Mouse (Mus musculus) spleen, postnatal 36 days (tissue): ENCODE data around the gene Tbx19.

ENCODE experiments used
- DNase-seq, 2 experiments: peaks; one replicate each; pipeline ENCODE4 v3.0.0; 2022; ENCODE audit warnings: low spot score in 2 of 2, mixed read lengths in 1 of 2

Tbx19 gene

GRCm38 (mm10) chr1:165160723-165161405 lies at the start of gene Tbx19:
Gene Tbx19 (minus strand): TSS chr1:165160773.
- peak in 1 of 2 experiments; percentile 7 for DNase-seq

- DNase-seq, result no peak
Measured at GRCm38 (mm10) chr1:165205591-165205990, 45.0 kb upstream of the Tbx19 start.

GRCm38 (mm10) chr1:165203488-165204035 lies 43.0 kb upstream of the Tbx19 start:
- no peak for DNase-seq

GRCm38 (mm10) chr1:165201445-165202012 lies 41.0 kb upstream of the Tbx19 start:
- DNase-seq, result no peak

- DNase-seq, result no peak
Measured at GRCm38 (mm10) chr1:165200748-165201147, 40.2 kb upstream of the Tbx19 start.

DNA sequence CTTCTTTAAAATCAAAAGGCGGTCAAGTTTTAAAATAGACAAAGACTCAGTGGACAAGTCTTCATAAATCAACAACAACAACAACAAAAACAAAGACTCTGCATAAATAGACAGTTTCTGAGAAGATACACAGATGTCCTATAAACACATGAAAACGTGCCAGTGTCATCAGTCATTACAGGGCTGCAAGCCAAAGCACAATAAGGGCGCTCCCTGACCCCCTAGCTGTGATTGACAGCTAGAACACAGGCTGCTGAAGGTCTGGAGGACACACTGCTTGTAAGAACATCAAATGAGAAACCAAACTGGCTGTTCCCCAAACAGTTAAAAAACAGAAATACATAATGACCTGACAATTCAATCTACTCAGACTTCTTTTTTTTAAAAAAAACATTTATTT lies 39.1 kb upstream of the Tbx19 start:
- no peak for DNase-seq

GRCm38 (mm10) chr1:165198951-165199350 lies 38.4 kb upstream of the Tbx19 start:
- DNase-seq, result no peak

DNA sequence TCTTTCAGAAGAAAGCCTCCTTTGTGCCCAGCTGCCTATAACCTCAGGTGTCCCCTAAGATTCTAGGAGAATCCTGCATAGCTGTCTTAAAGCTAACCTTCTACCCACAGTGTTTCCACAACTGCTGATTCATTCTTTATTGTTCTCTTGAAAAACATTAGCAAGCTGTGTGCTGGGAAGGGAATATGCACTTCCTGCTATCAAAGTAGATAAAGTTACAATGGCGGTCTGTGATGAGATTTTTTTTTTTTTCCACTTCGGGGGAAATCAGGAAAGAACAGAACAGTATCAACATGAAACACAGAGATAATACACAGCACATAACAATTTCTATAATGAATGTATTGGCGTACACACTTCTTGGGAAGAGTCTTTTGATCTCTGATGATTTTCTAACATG lies 37.3 kb upstream of the Tbx19 start:
- DNase-seq, result no peak

DNA sequence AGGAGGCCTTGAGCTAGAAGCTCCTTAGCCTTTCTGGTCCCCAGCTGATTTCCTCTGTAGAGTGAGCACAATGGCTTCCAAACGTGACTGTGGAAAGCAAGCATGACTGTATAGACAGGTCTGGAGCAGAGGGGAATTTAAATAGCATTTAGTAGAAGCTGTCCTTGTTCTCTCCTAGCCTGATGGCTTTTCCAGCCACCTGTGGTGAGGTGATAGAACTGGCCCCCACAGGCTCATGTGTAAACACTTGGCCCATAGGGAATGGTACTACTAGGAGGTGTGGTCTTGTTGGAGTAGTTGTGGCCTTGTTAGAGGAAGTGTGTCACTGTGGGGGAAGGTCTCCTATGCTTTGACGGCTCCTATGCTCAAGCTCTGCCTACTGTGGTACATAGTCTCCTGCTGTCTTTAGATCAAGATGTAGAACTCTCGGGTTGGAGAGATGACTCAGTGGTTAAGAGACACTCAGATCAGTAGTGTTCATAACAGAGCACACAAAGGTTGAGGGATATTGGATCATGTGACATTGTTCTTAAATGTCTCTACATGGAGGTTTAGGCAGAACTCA lies 34.9 kb upstream of the Tbx19 start:
- no peak for DNase-seq

DNA sequence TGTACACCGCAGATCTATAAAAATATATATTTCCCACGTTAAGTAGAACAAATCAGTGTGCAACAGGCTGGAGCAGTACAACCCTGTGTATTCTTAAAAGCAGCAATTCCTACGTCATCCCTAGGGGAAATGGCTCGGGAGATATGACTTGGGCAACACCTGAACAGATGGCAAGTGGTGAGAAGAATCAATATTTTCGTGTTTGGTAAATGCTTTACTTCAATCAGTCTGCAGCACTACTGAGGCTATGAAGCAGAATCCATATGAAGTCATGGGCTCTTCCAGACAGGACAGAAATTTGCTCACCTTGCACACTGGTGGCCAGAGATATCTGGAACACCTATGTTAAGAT lies 34.1 kb upstream of the Tbx19 start:
- DNase-seq, result no peak

- peak; percentile 96 to 97 for DNase-seq
Measured at GRCm38 (mm10) chr1:165193880-165194661, 33.5 kb upstream of the Tbx19 start, which contains the start of gene Sft2d2. Gene Sft2d2 (minus strand): TSS chr1:165194438.

DNA sequence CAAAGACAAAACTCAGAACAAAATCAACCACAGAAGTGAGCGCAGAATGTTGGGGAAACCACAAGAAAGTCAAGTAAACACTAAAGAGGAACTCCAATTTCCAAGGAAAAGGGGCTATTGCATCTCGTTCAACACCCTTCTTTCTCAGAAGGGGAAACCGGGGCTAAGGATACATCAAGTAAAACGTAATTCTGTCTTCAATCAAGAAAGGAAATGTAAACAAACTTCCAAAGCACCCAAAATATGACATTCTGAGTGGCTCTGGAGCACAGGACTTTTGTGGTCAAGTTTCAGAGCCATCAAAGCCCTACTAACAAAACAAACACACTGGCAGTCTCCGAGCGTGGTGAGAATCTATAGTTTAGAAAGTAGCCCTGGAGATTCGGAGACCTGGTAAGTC lies 32.9 kb upstream of the Tbx19 start:
- no peak for DNase-seq

DNA sequence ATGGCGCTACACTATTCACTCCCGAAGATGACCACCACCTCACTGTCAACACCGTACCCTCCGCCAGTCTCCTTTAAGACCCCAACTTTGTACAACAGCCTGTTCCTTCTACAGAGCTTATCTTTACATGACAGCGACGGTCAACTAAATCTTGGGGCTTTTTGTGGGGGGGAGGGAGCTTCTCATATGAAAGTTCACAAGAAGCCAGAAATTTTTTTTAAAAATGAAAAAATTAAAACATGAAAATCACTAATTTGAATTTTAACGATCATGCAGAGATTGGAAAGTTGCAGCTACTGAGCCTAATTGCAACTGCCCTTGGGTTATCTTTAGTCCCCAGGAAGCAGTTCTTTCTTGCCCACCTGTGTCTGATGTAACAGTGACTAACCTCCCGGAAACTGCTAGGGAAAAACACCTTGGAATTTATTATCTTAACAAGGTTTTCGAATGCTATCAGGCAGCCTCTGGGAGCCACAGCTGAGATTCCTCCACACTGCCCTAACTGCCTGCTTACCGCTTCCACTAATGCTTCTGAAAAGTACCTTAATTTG lies 32.2 kb upstream of the Tbx19 start:
- no peak for DNase-seq

DNA sequence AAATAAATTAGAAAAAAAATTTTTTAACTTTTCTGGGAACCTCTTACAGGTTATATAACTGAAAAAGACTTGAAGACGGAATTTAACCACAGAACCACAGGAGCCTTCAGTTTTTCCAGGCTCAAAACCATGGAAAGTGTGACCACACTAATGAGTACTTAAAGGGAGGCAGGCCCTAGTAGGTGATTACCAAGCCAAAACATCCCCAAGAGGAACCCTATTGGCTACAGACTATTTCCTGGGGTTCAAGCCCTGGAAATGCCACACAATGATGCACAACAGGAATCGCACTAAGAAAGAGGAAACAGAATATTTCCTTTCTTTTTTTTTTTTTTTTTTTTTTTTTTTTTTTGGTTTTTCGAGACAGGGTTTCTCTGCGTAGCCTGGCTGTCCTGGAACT lies 31.5 kb upstream of the Tbx19 start:
- DNase-seq, result no peak

DNA sequence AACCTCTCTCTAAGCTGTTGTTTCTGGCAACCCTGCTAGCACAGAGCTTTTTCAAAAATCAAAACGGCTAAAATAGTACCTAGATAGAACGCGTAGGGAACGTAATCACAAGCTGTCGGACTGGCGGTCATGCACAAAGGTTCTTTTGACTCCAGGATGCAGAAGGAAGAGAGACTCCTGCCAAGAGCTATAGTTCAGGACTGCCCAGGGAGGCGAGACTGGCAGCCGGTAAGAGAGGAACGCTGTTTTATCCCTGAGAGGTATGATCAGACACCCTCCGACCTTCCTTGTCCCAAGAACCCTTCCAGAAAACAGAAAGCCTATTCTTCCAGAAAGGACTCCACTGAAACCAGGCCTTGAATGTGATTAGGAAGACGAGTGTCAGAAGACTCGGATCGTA lies 31.0 kb upstream of the Tbx19 start:
- DNase-seq, result no peak

DNA sequence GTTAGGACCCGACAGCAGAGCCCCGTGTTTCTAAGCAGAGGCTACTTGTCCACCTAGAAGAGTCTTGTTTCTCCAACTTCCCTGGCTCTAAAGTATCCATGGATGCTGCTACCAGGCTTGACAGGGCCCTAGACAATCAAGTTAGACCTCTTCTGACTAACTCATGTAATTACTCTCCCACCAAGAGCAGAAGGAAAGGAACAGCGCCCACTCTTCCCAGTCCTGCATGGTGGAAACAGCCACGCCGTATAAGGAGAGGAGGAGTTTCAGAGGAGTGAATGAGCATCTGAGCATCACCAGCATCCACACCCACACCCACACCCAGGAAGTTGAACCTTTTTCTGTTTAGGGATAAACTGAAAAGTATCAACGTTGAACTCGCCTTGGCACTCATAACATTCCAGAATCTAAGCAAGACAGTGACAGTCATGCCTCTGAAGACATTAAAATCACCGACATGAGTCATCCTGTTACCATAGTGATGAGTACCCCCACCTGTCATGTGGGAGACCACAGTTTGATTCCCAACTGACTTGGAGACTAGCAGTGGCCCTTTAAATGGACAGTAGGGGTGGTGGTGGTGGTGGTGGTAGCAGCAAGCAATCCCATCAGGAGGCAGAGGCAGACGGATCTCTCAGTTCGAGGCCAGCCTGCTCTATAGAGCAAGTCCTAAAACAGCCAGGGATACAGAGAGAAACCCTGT lies 30.1 kb upstream of the Tbx19 start:
- no peak for DNase-seq

DNA sequence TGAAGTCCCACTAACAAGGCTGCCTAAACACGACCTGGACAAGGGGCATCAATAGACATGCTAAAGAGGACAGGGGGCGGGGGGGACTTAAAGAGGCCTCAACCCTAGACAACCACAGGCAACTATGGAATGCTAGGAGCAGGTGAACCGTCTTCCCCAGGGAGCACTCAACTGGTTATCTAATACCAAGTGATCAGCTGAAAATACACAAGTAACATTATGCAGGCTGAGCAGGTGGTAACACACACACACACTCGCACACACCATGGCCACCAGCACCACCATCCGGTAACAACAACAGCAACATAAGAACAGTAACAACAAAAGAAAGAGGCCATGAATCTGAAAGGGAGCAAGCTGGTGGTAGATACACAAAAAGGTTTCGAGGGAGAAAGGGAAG lies 29.5 kb upstream of the Tbx19 start:
- no peak for DNase-seq

GRCm38 (mm10) chr1:165188806-165189580 lies 28.4 kb upstream of the Tbx19 start:
- DNase-seq, result peak; percentile 30 to 46

- no peak for DNase-seq
Measured at GRCm38 (mm10) chr1:165187357-165187756, 26.8 kb upstream of the Tbx19 start.

- DNase-seq, result no peak
Measured at GRCm38 (mm10) chr1:165186491-165186890, 25.9 kb upstream of the Tbx19 start.

DNA sequence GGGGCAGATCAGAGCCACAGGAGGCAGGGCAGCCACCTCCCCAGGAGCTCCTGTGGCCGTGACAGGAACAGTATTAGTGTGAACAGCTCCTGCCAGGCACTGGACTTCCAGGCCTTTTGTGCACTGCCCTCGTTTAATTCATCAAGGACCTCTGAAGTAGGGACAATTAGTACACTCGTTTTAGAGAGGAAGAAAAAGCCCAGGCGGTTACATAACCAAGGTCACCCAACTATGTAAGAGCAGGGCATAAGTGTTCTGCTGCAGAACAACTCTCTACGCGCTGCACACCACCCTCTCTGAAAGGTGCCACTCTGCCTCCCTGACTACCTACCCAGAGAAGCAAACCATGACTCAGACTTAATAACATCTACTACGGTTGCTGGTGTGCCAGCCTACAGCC lies 24.5 kb upstream of the Tbx19 start:
- DNase-seq, result no peak
